Comparison of ENCODE assay signal across 12 mouse cellular contexts in genomic region chr15:97720026-97720675, GRCm38 (mm10). TPM values are rescaled to one million over a fixed set of nuclear protein-coding genes. Genes with fewer than 3 reads are reported as not detected.
DNase-seq lines count a peak whose midpoint lies in the region; ATAC-seq lines count a peak whose summit lies in the region.
"Had no signal": no experiment of that assay in that cellular context is flagged by ENCODE, and none has a peak within 500 bp of the region (broad histone marks: within the 10 kb centered on the region; RNA-seq: fewer than 3 reads in every experiment).

No protein-coding gene starts in this region.

- H3K9me3 ChIP-seq in hindbrain, embryonic 15.5 days: no peaks in the 10 kb centered on the region
- no peaks in the 10 kb centered on the region for H3K9me3 ChIP-seq in hindbrain, embryonic 14.5 days (ENCODE audit: control insufficient read depth, low read length)
- H3K9me3 ChIP-seq in heart, embryonic 13.5 days: no peaks in the 10 kb centered on the region
- H3K9me3 ChIP-seq in forebrain, embryonic 16.5 days (ENCODE audit: control insufficient read depth, low read length): no peaks in the 10 kb centered on the region
- H3K9me3 ChIP-seq: stomach, embryonic 15.5 days had no signal

- 71% methylated on average over 12 of the region's 12 CpGs for WGBS in hindbrain, embryonic 15.5 days
- WGBS in hindbrain, embryonic 14.5 days: 83% methylated on average over 12 of the region's 12 CpGs
- WGBS in heart, embryonic 13.5 days: 61% methylated on average over 12 of the region's 12 CpGs
- 76% methylated on average over 12 of the region's 12 CpGs for WGBS in forebrain, embryonic 16.5 days

- no peak overlapping the region for H3K4me2 ChIP-seq in hindbrain, embryonic 15.5 days
- no peak overlapping the region for H3K4me2 ChIP-seq in hindbrain, embryonic 14.5 days (replicated peaks)
- no peak overlapping the region for H3K4me2 ChIP-seq in heart, embryonic 13.5 days
- no peak overlapping the region for H3K4me2 ChIP-seq in forebrain, embryonic 16.5 days (ENCODE audit: low read length)
- H3K4me2 ChIP-seq: stomach, embryonic 15.5 days had no signal

- no peaks in the 10 kb centered on the region for H3K27me3 ChIP-seq in hindbrain, embryonic 15.5 days
- no peaks in the 10 kb centered on the region for H3K27me3 ChIP-seq in hindbrain, embryonic 14.5 days (ENCODE audit: control insufficient read depth, insufficient read depth, low read length)
- peaks cover 3% of the 10 kb centered on the region; the same call in 1 of the 2 replicates for H3K27me3 ChIP-seq in heart, embryonic 13.5 days (replicated peaks)
- no peaks in the 10 kb centered on the region for H3K27me3 ChIP-seq in forebrain, embryonic 16.5 days (replicated peaks; ENCODE audit: control insufficient read depth, insufficient read depth, low read length)

- no peaks in the 10 kb centered on the region for H3K36me3 ChIP-seq in hindbrain, embryonic 15.5 days
- no peaks in the 10 kb centered on the region for H3K36me3 ChIP-seq in hindbrain, embryonic 14.5 days (replicated peaks; ENCODE audit: control insufficient read depth, insufficient read depth)
- H3K36me3 ChIP-seq in heart, embryonic 13.5 days: no peaks in the 10 kb centered on the region
- no peaks in the 10 kb centered on the region for H3K36me3 ChIP-seq in forebrain, embryonic 16.5 days (ENCODE audit: control insufficient read depth, insufficient read depth)
- H3K36me3 ChIP-seq: stomach, embryonic 15.5 days had no signal

- no peak overlapping the region for H3K4me3 ChIP-seq in hindbrain, embryonic 15.5 days
- no peak overlapping the region for H3K4me3 ChIP-seq in hindbrain, embryonic 14.5 days (replicated peaks; ENCODE audit: low read length)
- no peak overlapping the region for H3K4me3 ChIP-seq in heart, embryonic 13.5 days
- H3K4me3 ChIP-seq in forebrain, embryonic 16.5 days (replicated peaks; ENCODE audit: low read length): no peak overlapping the region
- H3K4me3 ChIP-seq: erythroblast, embryonic 14.5 days; stomach, embryonic 15.5 days had no signal

- no peaks in the 10 kb centered on the region; the same call in 1 of the 2 replicates for H3K4me1 ChIP-seq in hindbrain, embryonic 15.5 days (replicated peaks)
- H3K4me1 ChIP-seq in hindbrain, embryonic 14.5 days (replicated peaks; ENCODE audit: control insufficient read depth, insufficient read depth, low read length): no peaks in the 10 kb centered on the region
- peaks cover 23% of the 10 kb centered on the region for H3K4me1 ChIP-seq in heart, embryonic 13.5 days
- no peaks in the 10 kb centered on the region for H3K4me1 ChIP-seq in forebrain, embryonic 16.5 days (replicated peaks; ENCODE audit: control insufficient read depth, insufficient read depth, low read length)
- H3K4me1 ChIP-seq: stomach, embryonic 15.5 days had no signal

- no peak for DNase-seq in hindbrain, embryonic 14.5 days (ENCODE audit: low spot score)
- DNase-seq in adipocyte (ENCODE audit: low spot score): peak; percentile 54
- peak; percentile 39 to 44 for DNase-seq in lung, adult 18-20 months
- DNase-seq in B cell, adult 2 months: no peak
- DNase-seq in gastrocnemius, postnatal 4 days (ENCODE audit: low spot score in 2 of 2): no peak
- DNase-seq: adrenal gland, postnatal 10 days; layer of hippocampus, adult 9-11 months had no signal

- ATAC-seq in hindbrain, embryonic 15.5 days (ENCODE audit: low FRiP score, low read depth): no peak
- no peak for ATAC-seq in hindbrain, embryonic 14.5 days (ENCODE audit: low FRiP score)
- 0 out of 2 replicates have a peak, but pooled peaks have one; percentile 21 for ATAC-seq in heart, embryonic 13.5 days (ENCODE audit: extremely low read depth, insufficient number of reproducible peaks, low FRiP score, low TSS enrichment)
- no peak for ATAC-seq in forebrain, embryonic 16.5 days

- H3K27ac ChIP-seq in hindbrain, embryonic 15.5 days (replicated peaks): 0 out of 2 replicates have a peak overlapping the region, but pooled peaks have one; percentile 27
- H3K27ac ChIP-seq in hindbrain, embryonic 14.5 days: no peak overlapping the region
- H3K27ac ChIP-seq in heart, embryonic 13.5 days (replicated peaks): peak overlapping the region; percentile 63
- H3K27ac ChIP-seq in forebrain, embryonic 16.5 days (ENCODE audit: low read length): no peak overlapping the region
- H3K27ac ChIP-seq: stomach, embryonic 15.5 days had no signal

- H3K9ac ChIP-seq in hindbrain, embryonic 15.5 days: no peak overlapping the region
- H3K9ac ChIP-seq in hindbrain, embryonic 14.5 days: no peak overlapping the region
- H3K9ac ChIP-seq in heart, embryonic 13.5 days: 0 out of 2 replicates have a peak overlapping the region, but pooled peaks have one; percentile 34
- H3K9ac ChIP-seq in forebrain, embryonic 16.5 days (replicated peaks; ENCODE audit: low read depth, low read length): no peak overlapping the region
- H3K9ac ChIP-seq: stomach, embryonic 15.5 days had no signal

RNA-seq across cellular contexts. Expression of gene Endou, which starts 11.0 kb away (rescaled TPM):
- polyA plus RNA-seq in hindbrain, embryonic 15.5 days (2015; fragmentation: Nextera tagmentation; extraction: Ambion mirVana): 0.30 and 0.38 TPM in 2 replicates
- 0.20 and 0.31 TPM in 2 replicates for polyA plus RNA-seq in hindbrain, embryonic 14.5 days (2014; fragmentation: Nextera tagmentation; extraction: Ambion mirVana)
- polyA plus RNA-seq in heart, embryonic 13.5 days (2015; fragmentation: Nextera tagmentation; extraction: Ambion mirVana): 0.23 and 0.45 TPM in 2 replicates
- polyA plus RNA-seq in forebrain, embryonic 16.5 days (2015; fragmentation: Nextera tagmentation; extraction: Ambion mirVana): 0.18 and 0.42 TPM in 2 replicates
- total RNA-seq in gastrocnemius, postnatal 4 days (2021): under 1 TPM; 0.74 to 0.86 TPM
- polyA plus RNA-seq: erythroblast, embryonic 14.5 days had no signal

RNA-seq across cellular contexts. Expression of gene Rpap3, which starts 14.5 kb away (rescaled TPM):
- 31.7 and 34.7 TPM in 2 replicates for polyA plus RNA-seq in hindbrain, embryonic 15.5 days (2015; fragmentation: Nextera tagmentation; extraction: Ambion mirVana)
- polyA plus RNA-seq in hindbrain, embryonic 14.5 days (2014; fragmentation: Nextera tagmentation; extraction: Ambion mirVana): 42.1 and 45.6 TPM in 2 replicates
- 17.9 and 18.5 TPM in 2 replicates for polyA plus RNA-seq in heart, embryonic 13.5 days (2015; fragmentation: Nextera tagmentation; extraction: Ambion mirVana)
- polyA plus RNA-seq in forebrain, embryonic 16.5 days (2015; fragmentation: Nextera tagmentation; extraction: Ambion mirVana): 31.7 and 35.5 TPM in 2 replicates
- 10 to 100 TPM; 15.2 to 15.7 TPM for total RNA-seq in gastrocnemius, postnatal 4 days (2021)

RNA-seq across cellular contexts. Expression of gene Rapgef3, which starts 47.6 kb away (rescaled TPM):
- polyA plus RNA-seq in hindbrain, embryonic 15.5 days (2015; fragmentation: Nextera tagmentation; extraction: Ambion mirVana): 15.3 and 15.5 TPM in 2 replicates
- 7.3 and 9.6 TPM in 2 replicates for polyA plus RNA-seq in hindbrain, embryonic 14.5 days (2014; fragmentation: Nextera tagmentation; extraction: Ambion mirVana)
- polyA plus RNA-seq in heart, embryonic 13.5 days (2015; fragmentation: Nextera tagmentation; extraction: Ambion mirVana): 22.1 and 25.4 TPM in 2 replicates
- polyA plus RNA-seq in forebrain, embryonic 16.5 days (2015; fragmentation: Nextera tagmentation; extraction: Ambion mirVana): 8.9 and 13.3 TPM in 2 replicates
- total RNA-seq in gastrocnemius, postnatal 4 days (2021): 10 to 100 TPM in 1 of 2 experiments, 1 to 10 TPM in 1; 9.4 to 11.0 TPM
- polyA plus RNA-seq: erythroblast, embryonic 14.5 days had no signal

RNA-seq across cellular contexts. Expression of gene Slc48a1, which starts 58.2 kb away (rescaled TPM):
- 93.1 and 97.5 TPM in 2 replicates for polyA plus RNA-seq in hindbrain, embryonic 15.5 days (2015; fragmentation: Nextera tagmentation; extraction: Ambion mirVana)
- polyA plus RNA-seq in hindbrain, embryonic 14.5 days (2014; fragmentation: Nextera tagmentation; extraction: Ambion mirVana): 92.6 and 101 TPM in 2 replicates
- 70.2 and 70.8 TPM in 2 replicates for polyA plus RNA-seq in heart, embryonic 13.5 days (2015; fragmentation: Nextera tagmentation; extraction: Ambion mirVana)
- 72.9 and 78.2 TPM in 2 replicates for polyA plus RNA-seq in forebrain, embryonic 16.5 days (2015; fragmentation: Nextera tagmentation; extraction: Ambion mirVana)
- total RNA-seq in gastrocnemius, postnatal 4 days (2021): 10 to 100 TPM; 32.6 to 35.4 TPM

Comparison
In these comparisons a context has a peak if more than half of its experiments do, and no peak if none do; other contexts are left out.
1. H3K27ac ChIP-seq: peak in hindbrain, embryonic 15.5 days (single experiment) and heart, embryonic 13.5 days (single experiment); none in hindbrain, embryonic 14.5 days (single experiment) and forebrain, embryonic 16.5 days (single experiment).
2. DNase-seq: peak in adipocyte (single experiment) and lung, adult 18-20 months (2 of 2); none in hindbrain, embryonic 14.5 days (single experiment), B cell, adult 2 months (0 of 2) and gastrocnemius, postnatal 4 days (0 of 2).